Mouse (Mus musculus): ENCODE results near the gene Prkci.

The Prkci gene

DNA sequence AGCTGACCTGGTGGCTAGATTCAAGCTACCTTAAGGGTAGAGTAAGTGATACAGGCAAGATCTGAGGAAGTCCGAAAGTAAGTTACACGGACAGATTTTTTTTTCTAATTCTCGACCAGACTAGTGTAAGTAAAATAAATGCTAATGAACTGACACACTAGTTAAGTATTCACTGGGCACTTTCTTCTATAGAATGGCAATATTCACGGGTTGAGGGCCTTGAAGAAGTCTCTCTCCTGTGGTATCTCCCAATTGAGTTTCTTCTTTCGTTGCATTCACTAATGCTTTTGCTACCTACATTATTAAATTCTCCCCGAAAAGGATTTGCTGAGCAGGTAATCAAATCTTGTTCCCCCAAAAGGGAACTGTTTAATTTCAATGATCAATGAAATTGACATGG, 688 bp upstream of the Prkci start:
- no peak for DNase-seq (ENCODE audit: low spot score)

GRCm38 (mm10) chr3:30995899-30996687, 546 bp downstream of the Prkci start:
- DNase-seq (ENCODE audit: low spot score), result no peak

DNA sequence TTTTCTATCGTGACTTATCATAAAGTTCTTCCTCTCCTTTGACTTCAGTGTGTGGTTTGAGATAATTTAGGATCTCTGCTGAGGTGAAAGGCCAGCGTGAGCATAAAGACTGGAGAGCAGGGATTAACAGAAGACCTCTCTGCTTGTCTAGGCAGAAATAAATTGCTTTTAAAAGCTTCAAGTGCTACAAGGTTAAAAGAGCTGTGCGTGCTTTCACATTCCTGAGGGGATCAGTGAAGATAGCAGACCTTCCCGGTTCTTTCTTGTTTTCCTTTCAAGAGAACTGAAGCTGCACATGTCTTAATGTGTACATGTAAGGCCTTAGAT, 1.1 kb downstream of the Prkci start:
- DNase-seq (ENCODE audit: low spot score), result no peak

- peak; percentile 35 for DNase-seq (ENCODE audit: low spot score)
Measured at GRCm38 (mm10) chr3:30999401-31000017, 4.0 kb downstream of the Prkci start.

DNA sequence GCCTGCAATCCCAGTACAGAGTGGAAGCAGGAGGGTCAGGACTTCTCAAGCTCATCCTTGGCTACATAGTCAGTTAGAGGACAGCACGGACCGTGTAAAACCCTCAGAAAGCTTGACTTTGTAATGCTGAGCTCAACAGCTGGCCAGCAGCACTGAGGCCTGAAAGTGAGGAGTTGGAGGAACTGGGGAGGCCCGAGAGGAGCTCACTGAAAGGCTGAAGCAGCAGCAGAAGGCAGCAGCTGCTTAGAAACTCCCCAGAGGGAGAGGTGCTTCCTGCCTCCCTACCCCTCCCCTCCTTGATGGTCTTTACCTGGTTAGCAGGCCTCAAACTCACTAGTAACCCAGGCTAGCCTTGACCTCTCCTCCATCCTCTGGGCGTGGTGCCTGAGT, 4.5 kb downstream of the Prkci start:
- DNase-seq (ENCODE audit: low spot score), result no peak

DNA sequence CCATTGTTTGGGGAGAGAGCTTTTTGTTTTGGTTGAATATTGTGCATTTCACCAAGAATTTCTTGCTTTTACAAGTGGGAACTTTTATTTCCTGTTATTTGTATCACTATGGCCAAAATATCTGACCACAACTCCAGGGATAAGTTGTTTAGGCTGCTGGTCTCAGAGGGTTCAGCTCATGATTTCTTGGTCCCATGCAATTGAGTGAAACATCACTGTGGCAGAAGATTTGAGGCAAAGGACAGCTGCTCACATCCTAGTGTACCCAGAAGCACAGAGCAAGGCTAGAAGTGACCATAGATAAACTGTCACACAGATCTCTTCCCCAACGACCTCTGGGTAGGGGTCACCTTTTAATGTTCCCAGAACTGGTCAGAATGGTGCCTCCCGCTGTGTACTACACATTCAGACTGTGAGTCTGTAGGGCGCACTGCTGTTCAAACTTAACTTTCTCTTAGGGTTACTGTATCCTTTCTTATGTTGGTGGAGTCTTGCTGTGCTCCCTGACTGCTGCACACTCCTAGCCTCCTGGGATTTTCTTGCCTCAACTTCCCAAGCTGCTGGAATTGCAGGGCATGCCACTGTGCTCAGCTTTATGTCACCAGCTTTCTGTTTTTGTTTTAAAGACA, 5.6 kb downstream of the Prkci start:
- no peak for DNase-seq (ENCODE audit: low spot score)

GRCm38 (mm10) chr3:31004320-31005209, 9.0 kb downstream of the Prkci start:
- no peak for DNase-seq (ENCODE audit: low spot score)

DNA sequence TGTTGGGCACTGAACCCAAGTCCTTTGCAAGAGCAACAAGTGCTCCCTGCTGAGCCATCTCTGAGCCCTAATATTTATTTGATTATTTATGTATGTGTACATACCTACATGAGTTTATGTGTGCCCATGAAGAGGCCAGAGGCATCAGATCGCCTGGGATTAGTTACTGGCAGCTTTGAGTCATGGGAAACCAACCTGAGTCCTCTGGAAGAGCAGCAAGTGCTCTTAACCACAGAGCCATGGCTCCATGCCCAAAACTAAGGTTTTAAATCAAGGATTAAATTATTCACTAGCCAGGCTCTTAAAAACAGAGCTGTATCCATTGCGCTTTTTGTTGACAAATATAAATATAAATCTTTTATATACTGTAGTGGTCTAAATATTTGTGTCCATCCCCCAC, 18.8 kb downstream of the Prkci start:
- DNase-seq (ENCODE audit: low spot score), result no peak

DNA sequence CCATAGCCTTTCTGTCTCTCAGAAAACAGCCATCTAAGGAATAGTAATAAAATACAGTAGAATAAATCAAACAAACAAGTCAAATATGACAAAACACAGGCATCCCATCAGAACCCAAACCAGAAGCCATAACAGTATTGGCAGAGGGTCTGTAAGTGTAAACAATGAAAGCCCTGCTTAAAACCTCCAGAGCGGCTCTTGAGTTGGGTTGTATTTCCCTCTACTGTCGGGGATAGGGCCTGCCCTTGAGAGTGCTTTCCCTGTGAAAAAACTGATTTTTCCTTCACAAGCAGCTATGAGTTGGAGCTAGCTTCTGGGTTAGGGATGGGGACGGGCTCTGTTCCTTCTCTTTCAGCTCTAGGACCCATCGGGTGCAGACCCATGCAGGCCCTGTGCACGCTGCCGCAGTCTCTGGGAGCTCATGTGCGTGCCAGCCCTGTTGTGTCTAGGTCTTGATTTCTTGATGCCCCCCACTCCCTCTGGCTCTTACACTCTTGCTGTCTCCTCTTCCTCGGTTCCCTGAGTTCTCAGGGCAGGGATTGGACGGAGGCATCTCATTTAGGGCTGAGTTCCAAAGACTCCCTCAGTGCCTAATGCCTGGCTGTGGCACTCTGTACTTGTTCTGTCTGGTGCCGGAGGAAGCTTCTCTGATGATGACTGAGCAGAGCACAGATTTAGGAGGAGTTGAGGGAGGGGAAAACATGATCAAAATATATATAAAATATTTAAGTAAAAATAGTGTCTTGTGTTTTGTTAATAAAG, 20.3 kb downstream of the Prkci start:
- no peak for DNase-seq (ENCODE audit: low spot score)

GRCm38 (mm10) chr3:31016594-31017196, 21.1 kb downstream of the Prkci start:
- no peak for DNase-seq (ENCODE audit: low spot score)

- no peak for DNase-seq (ENCODE audit: low spot score)
Measured at GRCm38 (mm10) chr3:31017652-31018051, 22.1 kb downstream of the Prkci start.

- DNase-seq (ENCODE audit: low spot score), result no peak
Measured at GRCm38 (mm10) chr3:31019287-31019686, 23.7 kb downstream of the Prkci start.

DNA sequence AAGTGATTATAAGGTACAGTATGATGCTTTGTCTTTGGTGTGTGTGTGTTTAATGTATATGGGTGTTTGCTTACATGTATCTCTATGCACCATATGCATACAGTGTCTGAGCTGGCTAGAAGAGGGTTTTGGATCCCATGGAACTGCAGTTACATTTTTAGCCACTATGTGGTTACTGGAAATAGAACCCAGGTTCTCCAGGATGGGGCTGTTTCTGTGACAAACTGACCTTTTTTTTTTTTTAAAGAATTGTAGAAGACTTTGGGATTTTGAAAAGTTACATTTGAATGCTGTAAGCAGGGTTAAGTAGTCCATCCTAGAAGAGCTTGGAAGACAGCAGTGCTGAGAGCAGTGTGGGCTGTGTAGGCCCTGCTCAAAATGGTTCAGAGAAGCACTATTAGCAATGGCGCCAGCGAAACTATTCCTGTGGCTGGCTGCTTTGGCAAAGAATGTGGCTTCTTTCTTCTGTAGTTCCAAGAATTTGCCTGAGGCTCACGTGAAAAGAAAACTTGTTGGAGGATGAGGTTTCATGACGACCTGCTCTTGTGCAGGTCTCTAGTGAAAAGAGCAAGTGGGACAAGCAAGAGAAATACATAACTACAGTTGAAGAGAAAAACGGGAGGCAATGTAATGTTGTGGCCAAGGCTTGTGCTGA, 24.4 kb downstream of the Prkci start:
- DNase-seq (ENCODE audit: low spot score), result no peak

GRCm38 (mm10) chr3:31020656-31021055, 25.1 kb downstream of the Prkci start:
- no peak for DNase-seq (ENCODE audit: low spot score)

- peak; percentile 26 for DNase-seq (ENCODE audit: low spot score)
Measured at GRCm38 (mm10) chr3:31022895-31023436, 27.4 kb downstream of the Prkci start.

DNA sequence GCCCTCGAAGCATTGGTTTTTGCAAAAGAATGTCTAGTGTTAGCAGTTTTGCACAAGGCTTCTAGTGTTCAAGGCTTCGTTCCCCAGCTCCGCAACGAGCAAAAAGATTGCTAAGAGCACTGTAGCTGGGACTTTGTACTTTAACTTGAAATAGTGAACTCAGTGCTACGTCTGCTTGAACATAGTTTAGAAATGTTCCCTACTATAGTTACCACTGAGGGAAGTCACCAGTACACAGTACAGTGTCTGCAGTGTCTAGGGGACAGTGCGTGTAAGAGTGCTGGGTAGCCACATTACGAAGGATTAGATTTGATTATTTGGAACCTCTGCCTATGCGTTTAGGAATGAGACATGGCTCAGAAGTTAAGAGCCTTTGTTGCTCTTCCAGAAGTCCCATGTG, 32.2 kb downstream of the Prkci start:
- DNase-seq (ENCODE audit: low spot score), result no peak

GRCm38 (mm10) chr3:31031621-31032020, 36.1 kb downstream of the Prkci start:
- no peak for DNase-seq (ENCODE audit: low spot score)

GRCm38 (mm10) chr3:31033644-31034043, 38.1 kb downstream of the Prkci start:
- no peak for DNase-seq (ENCODE audit: low spot score)

GRCm38 (mm10) chr3:31037851-31038250, 42.3 kb downstream of the Prkci start:
- no peak for DNase-seq (ENCODE audit: low spot score)

DNA sequence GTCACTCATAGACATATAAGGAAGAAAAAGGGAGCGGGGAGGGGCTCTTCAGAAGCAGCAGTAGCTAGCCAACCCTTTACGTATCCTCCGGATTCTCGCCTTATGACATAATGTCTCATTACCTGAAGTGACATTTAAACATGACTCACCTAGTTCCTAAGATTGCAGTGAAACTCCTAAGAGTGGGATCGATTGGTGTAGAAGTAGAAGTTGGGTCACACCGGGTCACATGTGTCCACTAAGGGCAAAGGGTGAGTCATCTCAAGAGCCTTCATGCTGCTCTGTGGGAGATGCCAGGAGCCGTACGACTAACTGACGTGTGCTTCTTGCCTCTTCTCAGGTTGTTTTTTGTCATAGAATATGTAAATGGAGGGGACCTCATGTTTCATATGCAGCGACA, 43.1 kb downstream of the Prkci start:
- DNase-seq (ENCODE audit: low spot score), result no peak

Measured in urinary bladder, postnatal 25 days (tissue).